Mouse (Mus musculus) brain, embryonic 14.5 days (tissue): Measurements from ENCODE around the gene Ncapd2.

ENCODE experiments used
- CTCF ChIP-seq: fragments of 200-500 bp; IDR thresholded peaks from 2 replicates; pipeline ENCODE4 v1.5.1; 2012; ENCODE audit warnings: inconsistent platforms, mild to moderate bottlenecking, moderate library complexity, borderline replicate concordance; ENCODE audit not compliant: insufficient read depth, insufficient read length; ENCODE audit errors: extremely low read depth
- POLR2A ChIP-seq: fragments of 200-500 bp; IDR thresholded peaks from 2 replicates; pipeline ENCODE4 v1.6.1; 2012; ENCODE audit warnings: mild to moderate bottlenecking, inconsistent platforms, borderline replicate concordance; ENCODE audit not compliant: poor library complexity, insufficient read depth, insufficient read length, severe bottlenecking; ENCODE audit errors: extremely low read depth

- TF ChIP-seq CTCF (no peak), POLR2A (no peak)
Observed at GRCm38 (mm10) chr6:125216898-125217297, 25.4 kb upstream of the Ncapd2 start.
